Mouse (Mus musculus): ENCODE results near the gene Myo16.

The Myo16 gene

DNA sequence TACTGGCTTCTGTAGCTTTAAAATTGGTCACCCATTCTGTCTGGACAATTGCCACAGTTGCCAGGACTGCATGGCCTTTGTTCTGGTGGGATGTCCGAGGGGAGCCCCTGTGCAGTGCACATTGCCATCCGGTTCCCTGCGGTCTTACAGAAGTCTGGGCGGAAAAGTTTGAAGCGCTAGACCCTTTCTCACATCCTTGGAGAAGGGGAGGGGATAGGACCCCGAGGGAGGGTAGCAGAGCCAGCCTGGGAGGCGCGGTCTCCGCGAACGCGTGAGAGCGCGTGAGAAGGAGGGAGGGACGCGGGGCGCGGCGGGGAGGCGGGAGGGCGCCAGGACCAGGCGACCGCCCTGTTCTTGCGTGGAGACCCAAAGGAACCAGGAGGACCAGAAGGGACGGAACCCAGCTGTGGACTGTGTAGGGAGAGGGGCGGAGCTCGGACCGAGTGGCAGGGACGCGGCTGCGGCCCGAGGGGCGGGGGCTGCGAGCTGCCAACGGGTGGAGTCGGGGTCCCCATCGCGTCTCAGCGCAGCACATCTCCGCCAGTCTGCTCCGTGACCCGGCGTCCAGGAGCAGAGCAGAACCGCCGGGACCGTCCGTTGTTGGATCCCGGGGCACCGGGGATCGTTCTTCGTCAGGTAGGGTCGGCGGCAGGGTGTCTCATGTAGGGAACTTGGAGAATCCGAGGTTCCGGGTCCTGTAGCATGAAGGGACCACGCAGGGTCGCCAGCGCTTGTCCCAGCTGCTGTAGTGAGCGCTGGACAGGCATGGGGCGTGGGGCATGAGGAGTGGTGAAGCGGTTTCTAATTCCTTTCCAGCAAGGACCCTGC, at the start of gene Myo16:
Gene Myo16, plus strand, starts transcription at position 301 of the 828 bp plus-strand sequence.
- peak; percentile 71 for DNase-seq

DNA sequence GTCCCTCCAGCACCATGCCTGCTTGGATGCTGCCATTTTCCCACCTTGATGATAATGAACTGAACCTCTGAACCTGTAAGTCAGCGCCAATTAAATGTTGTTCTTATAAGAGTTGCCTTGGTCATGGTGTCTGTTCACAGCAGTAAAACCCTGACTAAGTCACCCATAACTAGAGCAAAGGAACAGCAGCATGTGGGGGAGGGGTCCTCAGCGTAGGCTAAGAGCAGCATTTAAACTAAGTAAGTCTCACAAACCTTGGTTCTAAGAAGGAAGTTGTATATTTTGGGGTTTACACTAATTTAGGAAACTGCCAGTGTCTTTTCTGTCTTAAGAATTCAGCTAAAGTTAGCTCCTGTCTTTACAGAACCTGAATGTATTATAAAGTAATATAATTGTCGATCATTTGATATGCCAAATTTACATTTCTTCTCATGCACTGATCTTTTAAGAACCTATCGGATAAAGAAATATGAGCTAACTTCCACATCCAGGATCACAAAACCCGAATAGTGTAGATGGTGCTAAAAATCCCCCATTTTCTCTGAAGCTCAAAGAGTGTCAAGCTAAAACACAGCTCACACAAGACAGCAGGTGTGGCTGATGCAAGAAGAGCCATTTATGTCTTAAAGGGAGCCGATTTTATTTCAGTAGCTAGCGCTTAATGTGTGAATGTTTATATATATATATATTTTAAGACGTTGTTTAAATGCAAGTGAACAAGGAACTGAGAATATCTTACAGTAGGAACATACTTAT, 45.0 kb upstream of the Myo16 start:
- DNase-seq = no peak

DNA sequence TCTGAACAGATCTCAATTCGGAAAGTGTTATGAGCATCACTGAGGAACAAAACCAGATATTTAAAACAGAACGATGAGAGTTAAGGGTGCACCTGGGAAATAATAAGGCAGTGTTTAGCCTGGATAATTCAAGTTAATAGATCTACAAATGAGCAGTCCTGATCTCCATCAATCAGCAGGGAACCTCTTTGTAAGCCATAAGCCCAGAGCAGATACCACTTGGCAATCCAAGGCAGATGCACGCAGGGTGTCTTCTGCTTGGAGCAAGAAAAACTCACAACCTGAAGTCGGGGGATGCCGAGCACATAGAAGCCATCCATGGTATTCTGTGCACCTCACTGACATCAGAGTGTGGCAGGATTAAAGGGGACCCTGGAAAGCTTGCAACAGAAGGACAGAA, 31.0 kb upstream of the Myo16 start:
- DNase-seq = no peak

DNA sequence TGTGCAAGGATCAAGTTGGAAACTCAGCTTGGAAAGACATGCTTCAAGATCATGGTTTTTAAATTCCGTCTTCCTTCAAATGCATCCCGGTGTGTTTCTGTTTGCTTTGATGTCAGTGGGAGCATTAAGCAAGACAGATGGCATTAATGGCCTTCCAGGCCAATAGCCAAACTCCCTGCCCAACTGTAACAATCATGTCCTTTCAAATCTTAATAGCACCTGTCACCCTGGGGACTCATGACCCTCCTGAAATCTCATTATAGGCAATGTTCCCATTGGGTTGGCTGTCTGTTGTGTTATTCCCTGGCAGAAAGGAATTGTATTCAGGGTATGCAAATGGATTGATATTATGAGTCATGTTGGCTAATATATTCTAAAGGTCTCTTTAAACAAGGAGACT, 30.3 kb upstream of the Myo16 start:
- DNase-seq = peak; percentile 55

DNA sequence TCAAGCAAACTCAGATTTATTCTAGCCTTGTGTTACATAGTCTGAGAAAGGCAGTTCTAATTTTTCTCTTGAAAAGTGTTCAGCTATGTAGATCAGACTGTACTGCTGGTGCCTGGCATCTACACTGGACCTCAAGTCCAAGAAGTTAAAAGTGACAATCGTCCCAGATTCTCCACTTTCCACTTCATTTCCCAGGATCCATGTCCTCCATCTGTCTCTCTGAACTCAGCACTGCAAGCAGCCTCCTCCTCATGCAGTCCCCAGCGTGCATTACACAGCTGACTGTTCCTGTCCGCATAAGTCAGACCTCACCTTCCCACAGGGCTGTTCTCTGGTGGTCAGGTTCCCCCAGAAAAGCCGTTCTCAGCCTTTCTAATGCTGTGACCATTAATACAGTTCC, 28.0 kb upstream of the Myo16 start:
- DNase-seq = no peak

DNA sequence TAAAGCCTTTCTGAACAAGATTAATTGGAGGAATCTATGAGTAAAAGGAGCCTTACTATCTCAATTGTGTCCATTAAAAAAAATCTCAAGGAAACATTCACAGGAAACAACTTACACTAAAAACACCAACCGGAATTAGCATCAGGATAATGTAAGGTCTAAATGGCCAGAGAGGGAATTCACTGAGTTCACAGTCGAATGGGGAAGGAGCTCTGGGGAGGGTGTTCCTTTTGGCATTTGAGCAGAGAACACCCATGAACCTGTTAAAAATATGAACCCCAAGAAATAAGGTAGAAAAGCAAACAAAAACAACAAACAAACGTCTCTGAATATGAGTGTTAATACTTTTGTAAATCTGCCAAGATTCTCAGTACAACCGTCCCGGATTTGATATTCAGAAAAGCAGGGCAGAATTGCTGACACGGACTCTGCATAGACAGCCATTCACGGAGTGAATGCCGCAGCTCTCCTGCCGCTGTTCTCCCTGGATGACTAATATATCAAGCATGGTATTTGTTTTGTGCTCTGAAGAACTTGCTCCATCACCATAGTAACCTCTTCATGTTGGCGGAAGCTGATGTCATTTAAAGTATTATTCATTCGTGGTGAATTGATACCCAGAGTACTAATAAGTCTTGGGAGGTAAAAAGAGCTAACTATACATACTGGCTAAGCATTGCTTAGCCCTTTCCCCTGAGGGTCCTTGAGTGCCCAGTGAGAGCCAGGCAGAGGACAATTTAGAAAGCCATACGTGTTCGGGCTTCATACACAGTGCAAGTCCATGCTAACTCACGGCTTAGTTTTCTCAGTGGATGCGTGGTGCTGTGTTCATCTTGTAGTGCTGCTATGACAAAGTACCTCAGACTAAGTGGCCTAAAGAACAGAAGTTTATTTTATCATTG, 22.9 kb upstream of the Myo16 start:
- DNase-seq = no peak

DNA sequence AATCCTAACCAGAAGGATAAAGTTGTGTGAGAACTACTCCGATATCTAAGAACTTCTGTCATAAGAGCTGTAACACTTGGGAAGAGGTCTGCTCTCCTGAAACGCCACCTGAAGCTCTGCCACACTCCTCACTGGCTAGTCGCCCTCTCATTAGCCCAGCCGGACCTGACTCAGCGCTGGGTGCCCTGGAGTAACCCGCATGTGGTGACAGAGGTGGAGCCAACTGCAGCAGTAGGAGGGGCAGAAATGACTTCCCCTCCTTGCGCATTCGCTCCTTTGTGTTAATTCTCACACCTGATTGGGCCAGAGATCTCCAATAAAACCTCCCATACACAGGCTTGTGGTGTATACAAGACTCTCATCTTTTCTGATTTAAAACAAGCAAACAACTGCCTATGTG, 14.2 kb upstream of the Myo16 start:
- no peak for DNase-seq

DNA sequence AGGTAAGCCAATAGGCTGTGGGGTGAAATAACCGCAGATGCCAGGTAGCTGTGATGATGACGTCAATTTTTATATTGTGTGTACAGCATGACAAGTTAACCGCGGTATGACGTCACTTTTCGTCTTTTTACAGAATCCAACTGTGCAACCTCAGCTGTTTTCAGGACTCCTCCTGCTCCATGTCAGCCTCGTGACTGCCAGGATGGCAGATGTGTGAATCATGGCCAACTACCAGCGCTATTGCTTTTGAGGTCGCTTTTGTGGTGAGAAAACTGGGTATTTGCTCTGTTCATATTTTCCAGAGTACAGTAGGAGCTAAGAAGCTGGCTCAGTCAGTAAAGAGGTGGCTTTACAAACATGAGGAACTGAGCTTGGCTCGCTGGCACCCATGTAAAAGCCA, 9.8 kb upstream of the Myo16 start:
- DNase-seq = no peak

DNA sequence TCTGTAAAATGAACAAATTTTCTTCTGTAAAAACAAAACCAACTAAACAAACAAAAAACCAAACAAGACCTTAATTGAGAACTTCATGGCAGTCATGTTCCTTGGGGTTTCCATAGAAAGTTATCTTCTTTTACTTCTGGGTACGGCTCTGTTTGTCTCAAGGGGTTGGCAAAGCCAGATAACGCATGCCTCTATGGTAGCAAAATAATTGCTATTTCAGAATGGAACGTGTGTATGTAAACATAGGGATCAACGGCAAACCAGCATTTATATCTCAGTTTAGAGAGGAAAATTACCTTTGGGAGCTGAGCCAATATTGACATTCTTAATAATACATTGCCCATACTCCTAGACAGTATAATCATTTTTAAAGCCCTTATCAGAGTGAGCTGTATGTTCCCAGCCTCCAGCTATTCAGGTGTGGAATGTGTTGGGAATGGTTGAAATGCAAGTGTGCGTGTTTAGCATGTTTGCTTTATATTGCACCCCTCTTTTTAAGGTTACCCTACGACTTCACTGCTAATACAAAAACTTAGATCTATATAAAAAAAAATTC, 1.9 kb upstream of the Myo16 start:
- no peak for DNase-seq

DNA sequence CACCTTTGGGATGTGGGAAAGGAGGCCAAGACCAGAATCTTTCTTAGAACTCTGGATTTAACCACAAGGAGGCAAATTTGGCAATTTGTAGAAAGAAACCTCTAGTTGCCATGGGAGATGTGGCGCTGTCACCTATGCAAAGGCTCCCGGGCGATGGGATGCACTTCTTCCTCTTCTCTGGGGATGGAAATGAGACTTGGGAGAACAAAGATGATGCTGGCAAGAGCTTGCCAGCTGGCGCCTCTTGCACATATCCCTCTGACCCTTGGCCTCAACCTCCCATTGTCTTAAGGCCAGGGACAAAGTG, 681 bp downstream of the Myo16 start:
- peak; percentile 40 for DNase-seq

DNA sequence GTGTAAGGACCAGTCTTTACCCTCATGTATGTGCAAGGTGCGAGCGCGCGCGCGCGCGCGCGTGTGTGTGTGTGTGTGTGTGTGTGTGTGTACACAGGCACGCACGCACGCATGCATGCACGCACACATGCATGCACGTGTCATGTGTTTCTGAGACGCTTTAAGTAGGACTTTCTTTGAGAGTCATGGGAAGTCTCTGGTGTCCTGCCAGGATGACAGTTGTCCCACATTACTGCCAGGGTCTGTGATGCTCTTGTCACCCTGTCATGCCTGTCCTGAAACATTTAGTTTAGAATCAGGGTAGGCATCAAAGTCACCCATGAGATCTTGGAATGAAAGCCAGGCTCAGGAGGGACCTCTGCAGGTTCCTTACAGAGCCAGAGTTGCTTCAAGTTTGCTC, 1.4 kb downstream of the Myo16 start:
- no peak for DNase-seq

DNA sequence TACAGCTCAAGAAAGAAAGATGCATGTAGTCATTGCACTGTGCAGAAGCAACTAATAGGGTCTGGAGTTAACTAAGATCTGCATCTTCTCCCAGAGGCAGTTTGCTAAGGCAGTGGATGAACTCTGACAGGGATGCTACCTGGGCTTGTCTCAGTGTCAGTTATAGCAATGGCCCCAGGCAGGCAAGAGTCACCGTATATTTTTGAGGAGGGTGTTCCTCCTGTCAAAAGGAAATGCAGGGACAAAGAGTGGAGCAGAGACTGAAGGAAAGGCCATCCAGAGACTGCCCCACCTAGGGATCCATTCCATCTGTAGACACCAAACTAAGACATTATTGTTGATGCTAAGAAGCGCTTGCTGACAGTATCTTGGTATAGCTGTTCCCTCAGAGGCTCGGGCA, 7.4 kb downstream of the Myo16 start:
- DNase-seq = no peak

DNA sequence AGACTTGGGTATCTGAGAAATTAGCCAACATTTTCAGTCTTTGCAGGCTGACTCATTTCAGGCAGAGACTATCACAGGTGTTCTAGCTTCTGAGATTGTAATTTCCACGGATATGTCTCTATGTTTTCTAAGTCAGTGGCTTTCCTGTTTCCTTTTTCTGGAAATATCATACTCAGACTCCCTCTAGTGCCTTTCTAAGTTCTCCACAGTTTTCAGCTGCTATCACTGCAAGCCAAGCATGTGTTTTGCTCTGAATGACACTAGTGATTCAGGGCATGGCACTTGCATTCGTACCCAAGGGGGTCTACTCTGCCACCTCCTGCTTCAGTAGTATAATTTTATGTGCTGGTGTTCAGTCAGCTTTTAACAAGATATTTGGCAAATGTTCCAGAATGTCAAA, 11.2 kb downstream of the Myo16 start:
- DNase-seq = no peak

DNA sequence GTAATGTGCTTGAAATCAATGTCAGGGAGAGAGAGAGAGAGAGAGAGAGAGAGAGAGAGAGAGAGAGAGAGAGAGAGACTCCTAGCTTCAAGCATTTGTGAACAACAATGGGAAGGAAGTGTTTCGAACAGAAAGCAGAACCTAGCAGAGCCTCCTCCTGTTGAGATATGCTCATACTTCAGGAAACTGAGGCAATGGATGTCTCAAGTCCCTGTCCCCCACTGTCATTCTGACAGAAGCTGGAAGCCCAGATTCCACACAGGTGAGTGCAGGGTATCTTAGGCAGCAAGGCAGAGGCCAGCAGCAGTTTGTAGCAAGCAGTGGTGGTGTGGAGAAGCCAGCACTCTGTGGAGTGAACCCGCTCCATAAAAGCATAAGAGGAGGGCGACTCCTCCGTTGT, 14.6 kb downstream of the Myo16 start:
- DNase-seq = no peak

DNA sequence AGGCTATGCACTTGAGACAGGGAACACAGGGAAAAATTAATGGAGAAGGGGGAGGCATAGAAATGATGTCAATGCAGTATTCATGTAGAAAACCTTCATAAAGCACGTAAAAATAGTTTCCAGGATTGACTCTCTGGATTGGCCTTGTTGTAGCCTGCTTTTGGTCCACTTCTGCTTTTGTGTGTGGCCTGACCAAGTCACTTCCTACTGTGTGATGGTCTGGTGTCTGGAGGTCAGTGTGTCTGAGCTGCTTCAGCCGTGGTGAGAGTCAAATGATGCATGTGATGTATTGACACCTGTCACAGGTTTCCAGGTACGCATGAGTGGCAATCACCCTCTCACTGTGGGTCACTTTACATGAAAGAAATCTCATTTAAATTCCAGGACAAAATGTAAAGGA, 16.2 kb downstream of the Myo16 start:
- DNase-seq = no peak

DNA sequence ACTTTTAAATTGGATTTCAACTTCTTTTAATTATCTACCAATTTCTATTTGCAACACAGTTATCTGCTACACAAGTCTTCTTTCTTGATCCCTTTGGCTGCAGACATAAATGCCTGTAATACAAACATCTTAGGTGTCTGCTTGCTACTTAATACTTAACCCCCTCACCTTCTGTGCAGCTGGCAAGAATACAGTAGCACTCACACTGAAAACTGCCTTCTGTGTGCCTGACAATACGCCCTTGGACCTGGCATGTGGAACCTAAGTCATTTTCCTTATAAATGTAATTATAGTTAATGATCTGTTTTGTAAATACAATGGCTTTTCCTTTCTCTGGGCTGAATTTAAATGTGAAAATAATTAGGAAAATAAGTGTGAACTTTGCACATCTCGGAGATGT, 17.6 kb downstream of the Myo16 start:
- DNase-seq = no peak

DNA sequence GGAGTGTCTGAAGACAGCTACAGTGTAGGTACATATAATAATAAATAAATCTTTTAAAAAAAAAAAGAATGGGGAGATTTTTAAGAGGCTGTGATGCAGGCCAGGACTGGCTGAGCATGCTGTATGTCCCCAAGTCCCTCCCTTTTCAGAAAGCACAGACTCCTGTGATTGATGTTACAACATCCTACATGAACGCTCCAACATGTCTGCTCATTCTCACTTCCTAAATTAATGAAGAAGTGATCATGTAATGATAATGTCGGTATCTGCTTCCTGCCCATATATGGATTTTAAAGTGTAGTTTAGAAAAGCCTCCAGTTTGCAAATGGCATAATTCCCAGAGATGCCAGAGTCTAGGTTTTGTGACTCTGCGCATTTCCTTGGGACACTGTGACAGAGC, 18.6 kb downstream of the Myo16 start:
- no peak for DNase-seq

DNA sequence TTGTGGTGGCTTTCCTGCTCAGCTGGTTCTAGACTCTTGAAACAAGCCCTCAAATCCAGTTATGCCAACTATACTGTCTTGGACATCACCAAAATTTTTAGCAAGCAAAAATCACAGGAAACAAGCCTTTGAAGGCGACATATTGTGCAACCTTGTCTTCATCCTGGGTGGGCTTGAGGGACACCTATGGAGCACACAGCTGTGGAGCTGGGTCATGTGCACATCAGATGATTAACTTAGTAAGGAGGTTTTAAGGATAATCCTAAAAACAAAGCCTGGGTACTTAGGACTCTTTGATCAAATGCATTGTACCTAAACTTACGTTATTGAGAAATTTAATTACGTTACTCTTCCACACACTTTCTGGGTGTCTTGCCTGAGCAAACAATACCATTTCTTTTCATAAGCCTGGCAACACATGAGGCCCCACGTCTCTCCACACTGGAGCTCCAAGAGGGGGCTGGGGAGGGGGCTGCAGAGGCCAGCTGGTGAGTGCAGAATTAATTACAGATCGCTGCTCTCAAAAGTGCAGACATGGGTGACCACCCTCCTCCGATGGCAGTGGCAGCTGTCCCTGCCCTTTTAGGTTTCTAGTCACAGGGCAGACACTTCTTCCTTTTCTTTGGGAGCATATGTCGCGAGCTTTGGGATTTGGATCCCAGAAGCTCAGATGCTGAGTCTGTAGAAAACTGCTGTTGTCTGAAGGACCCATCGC, 19.5 kb downstream of the Myo16 start:
- peak; percentile 65 for DNase-seq

DNA sequence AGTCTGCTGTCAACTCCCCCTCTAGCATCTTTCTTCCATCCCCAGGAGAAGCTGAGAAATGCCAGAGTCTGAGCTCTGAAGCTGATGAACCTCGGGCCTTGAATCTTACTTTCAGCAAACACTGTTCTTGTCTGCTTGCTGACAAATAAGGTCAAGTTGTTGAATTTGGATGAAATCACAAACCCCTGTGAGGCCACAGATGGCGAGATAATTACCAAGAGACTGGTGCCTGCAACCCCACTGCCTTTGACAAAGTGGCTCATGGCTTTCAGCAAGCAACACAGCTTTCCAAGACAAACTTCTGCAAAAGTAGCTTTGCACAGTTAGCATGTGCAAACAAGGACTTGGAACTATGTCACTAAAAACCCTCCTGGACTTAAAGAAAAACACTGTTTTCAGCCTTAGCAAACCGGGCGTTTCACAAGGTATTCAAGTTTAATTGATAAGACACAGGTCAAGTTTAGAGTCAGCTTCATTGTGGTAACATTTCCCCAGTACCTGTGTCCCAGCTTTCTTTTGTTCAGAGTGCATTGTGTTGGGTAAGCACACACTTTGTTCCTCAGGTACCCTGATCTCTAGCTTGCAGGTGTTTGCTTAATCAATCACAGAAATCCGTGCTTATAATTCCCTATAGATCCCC, 20.6 kb downstream of the Myo16 start:
- peak; percentile 27 for DNase-seq

DNA sequence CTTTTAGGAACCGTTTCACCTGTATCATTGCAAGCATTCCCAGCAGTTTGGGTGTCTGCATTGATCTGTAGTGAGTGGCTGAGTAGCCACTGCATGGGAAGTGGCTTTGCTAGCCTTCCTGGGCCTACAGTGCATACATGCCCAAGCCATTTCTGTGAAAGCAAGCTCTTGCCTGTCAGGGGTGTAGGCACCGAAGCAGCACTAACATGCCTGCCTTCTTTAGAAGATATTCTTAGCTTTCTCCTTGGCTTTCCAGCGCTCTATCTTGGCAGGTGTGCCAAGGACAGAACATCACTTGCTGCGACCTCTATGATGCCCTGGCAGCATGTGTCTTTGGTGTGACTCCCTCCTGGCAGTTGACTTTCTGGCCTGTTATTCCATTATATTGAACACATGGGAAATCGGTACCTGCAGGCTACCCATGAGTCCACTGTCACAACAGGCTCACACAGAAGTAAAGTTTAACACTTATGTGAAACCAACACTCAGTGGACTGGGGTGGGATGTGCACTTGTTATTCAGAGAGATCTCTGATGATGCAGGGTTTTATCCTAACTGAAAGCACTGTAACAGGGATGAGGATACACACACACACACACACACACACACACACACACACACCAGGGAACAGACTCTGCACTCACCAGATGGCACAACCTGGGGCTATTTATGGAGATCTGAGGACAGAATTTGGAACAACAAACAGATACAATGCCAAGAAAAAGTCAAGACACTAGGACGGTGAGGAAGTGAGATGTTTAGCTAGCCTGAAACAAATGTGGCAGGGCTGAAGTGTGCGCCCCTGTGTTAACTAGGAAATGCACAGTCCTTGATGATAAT, 21.4 kb downstream of the Myo16 start:
- no peak for DNase-seq

DNA sequence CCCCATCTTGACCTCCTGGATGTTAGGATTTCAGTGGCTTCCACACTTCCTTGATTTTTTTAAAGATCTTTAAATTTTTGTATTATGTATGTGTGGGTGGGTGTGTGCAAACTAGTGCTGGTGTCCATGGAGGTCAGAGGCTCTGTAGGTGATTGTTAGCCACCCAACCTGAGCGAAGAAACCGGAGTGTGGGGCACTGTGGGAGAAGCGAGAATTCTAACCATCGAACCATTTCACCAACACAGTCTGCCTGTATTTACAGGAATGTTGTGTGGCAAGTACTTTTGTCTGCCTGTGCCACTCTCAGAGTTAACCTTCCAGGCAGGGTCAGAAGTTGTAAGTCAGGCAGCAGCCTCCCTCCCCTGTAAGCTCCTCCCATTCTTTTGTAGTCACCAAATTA, 22.3 kb downstream of the Myo16 start:
- no peak for DNase-seq

Data from retina, postnatal 1 day (tissue).